Mouse (Mus musculus): ENCODE results near the gene Prrc2a. TPM values are rescaled to one million over a fixed set of nuclear protein-coding genes. Genes with fewer than 3 reads are reported as not detected.
"Not testable (repeated sequence)": the region's sequence is repeated elsewhere in the genome, so short reads cannot be mapped to it uniquely, and the experiment has no call there.

Gene Prrc2a
- total RNA-seq, 4 experiments from 2014 or later = 302 to 328 (median 308) TPM

DNA sequence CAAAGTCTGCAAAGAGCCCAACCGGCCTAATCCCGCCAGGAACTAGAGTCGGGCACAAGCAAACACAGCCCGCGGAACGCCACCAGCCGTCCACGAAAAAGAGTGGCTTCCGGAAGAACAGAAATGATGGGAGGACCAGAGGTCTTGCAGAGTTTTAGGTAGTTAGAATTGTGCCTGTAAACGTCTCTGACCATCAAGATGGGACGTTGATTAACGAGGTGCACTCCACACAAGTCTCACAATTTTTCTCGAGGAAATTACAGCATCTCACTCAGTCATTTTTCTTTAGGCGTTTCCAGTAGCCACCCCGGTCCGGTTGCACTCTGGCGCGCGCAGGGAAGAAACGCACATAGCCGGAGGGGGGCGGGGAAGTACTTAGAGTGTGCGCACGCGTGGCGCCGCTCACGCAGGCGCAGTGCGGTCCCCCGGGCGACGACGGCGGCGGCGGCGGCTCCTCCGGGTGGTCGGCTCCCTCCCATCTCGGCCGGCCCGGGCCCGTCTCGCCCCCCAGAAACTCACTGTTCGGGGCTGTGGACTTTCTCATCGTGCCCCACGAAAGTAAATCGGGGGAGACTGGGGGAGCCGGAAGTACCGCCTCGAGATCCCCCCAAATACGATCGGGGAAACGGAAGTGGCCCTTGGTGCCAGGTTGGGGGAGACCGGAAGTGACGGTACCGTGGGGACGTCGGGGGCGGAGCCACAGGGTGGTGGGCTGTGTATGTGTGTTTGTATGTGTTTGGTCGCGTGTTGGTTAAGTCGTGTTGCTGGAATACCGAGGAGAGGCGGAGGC, 29.7 kb downstream of the Prrc2a start, which contains the start of gene Bag6:
Gene Bag6, plus strand, starts transcription at position 378 of the 790 bp plus-strand sequence.
- DNase-seq (ENCODE audit: low spot score in 2 of 2) = peak; percentile 90 to 95

DNA sequence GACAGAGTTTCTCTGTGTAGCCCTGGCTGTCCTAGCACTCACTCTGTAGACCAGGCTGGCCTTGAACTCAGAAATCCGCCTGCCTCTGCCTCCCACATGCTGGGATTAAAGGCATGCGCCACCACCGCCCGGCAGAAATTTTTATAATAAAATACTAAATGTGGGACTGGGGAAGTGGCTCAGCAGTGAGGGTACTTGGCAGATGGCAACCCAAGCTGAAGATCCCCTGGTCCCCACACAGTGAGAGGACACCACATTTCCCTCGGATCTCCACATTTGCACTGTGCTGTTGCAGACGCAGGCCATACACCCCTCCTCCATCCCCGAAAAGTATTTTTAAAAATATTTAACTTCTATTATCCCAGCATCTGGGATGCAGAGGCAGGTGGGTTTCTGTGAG, 31.2 kb downstream of the Prrc2a start:
- DNase-seq (ENCODE audit: low spot score in 2 of 2) = no peak

DNA sequence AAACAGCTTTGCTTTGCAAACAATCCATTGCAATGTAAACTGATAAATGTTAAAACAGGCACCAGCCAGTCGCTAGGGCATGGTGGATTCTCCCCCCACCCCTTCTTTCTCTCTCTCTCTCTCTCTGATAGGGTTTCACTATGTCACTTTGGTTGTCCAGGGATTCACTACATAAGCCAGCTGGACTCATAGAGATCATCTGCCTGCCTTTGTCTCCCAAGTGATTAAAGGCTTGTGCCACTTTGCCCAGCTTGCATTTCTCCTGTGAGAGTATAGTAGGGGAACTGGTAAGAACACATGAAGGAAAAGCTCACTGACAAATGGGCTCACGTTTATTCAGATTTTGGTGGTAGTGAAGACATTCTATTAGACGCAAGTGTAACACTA, 32.5 kb downstream of the Prrc2a start:
- DNase-seq (ENCODE audit: low spot score in 2 of 2) = no peak

DNA sequence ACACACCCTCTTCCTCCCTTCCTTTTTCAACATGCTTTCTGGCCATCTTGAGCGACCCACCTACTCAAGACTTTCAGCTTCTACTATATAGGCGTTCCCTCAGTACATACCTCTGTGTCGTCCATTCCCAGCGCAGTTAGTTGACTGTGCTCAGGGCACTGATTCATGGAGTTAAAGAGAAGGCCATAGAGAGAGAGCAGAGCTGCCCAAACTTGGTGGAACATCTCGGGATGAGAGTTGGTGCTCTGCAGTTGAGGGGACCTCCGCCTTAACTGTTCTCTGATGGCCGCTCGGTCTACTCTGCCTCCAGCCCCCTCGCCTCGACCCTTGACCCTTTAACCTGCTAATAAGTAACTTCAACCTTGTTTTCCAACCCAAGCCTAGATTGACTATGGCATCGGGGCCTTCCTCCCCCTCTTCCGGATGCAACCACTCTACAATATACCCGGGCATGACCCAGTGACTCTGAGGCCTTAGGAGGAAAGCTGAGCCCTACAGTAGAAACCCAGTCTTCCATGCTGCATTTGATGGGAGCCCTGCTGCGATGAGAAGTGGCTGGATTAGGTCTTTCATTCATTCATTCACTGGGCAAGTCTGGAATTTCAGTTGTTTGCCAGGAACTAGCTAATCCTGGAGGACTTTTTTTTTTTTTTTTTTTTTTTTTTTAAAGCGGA, 33.1 kb downstream of the Prrc2a start, which contains the start of gene Apom:
Gene Apom, minus strand, starts transcription at position 551 of the 674 bp plus-strand sequence.
- DNase-seq (ENCODE audit: low spot score in 2 of 2) = no peak

DNA sequence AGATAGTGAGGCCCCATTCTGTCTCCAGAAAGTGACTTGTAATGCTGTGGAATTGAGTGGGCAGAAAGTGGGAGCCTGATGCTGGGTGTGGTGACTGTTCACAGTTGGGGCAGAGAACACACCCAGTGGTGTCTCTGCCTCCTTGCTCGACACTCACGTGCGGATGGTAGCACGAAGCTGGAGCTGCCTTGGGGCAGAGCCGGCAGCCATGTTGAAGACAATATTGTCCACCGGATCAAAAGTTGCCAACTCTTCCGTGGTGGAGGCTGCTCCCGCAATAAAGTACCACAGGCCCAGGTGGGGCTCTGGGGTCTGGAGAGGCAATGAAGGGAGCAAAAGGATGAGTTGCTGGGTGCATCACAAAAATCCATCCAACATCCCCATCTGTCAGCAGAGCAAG, 33.7 kb downstream of the Prrc2a start:
- DNase-seq (ENCODE audit: low spot score in 2 of 2) = no peak

DNA sequence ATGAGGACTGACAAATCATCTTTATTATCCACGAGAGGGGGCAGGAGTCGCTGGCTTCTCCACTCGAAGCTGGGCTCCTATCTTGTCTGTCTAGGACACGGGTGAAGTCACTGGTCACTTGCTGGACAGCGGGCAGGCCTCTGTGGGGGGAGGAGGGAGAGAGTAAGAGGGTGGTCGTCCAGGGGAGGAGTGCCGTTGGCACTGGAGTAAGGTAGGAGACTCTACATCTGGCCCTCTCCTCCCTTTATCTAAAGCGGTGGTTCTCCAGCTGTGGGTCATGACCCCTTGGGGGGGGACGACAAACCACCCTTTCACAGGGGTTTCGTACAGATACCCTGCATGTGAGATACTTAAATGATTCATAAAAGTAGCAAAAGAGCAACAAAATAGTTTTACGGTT, 35.7 kb downstream of the Prrc2a start:
- no peak for DNase-seq (ENCODE audit: low spot score in 2 of 2)

DNA sequence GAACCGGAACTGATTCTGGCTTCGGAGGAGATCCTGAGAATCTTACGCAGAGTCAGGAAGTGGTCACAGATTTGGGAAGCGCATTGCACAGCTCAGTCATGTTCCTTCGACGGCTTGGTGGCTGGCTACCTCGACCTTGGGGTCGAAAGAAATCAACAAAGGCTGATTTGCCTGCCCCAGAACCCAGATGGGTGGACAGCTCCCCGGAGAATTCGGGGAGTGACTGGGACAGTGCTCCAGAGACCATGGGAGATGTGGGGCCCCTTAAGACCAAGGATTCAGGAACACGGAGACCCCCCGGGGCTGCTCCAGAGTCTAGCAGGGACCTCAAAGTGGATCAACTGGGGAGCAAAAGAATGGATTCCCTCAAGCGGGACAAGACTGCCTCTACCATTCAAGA, 37.7 kb downstream of the Prrc2a start:
- DNase-seq (ENCODE audit: low spot score in 2 of 2) = no peak

DNA sequence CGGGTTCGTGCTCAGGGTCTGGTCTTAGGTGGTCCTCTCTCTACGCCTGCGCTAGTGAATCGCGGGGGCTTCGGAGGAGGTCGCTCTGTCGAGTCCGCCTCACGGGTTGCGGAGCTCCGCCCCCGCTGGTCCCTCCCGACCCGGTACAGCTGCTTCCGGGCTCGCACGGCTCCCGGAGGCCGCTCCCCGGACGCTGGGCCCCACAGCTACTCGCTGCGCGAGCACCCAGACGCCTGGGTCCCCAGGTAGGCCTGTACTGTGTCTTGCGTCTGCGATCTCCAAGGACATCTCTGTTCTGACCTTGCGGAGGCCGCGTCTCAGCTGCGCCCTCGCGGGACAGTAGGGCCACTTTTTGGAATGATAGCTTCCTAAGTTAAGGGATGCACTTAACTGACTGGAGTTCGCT, 38.5 kb downstream of the Prrc2a start, which contains the start of gene D17H6S53E:
Gene D17H6S53E, plus strand, starts transcription at position 168 of the 406 bp plus-strand sequence.
- DNase-seq (ENCODE audit: low spot score in 2 of 2) = peak; percentile 58 to 62

DNA sequence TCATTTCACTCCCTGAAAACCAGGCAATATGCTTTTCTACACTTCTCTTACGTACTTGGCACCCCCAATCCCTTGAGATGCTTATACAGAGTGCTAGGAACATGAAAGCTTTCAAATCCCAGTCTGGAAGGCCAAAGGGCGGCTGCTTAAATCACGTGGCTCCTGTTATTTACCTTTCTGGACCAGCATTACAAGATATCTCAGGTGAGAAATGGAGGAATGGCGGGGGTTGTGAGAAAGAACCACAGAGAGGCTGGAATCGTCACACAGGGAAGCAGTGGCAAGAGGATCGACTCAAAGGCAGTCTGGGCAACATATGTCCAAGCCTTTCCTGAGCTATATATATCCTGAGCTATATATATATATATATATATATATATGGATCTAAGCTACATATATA, 39.1 kb downstream of the Prrc2a start:
- no peak for DNase-seq (ENCODE audit: low spot score in 2 of 2)

DNA sequence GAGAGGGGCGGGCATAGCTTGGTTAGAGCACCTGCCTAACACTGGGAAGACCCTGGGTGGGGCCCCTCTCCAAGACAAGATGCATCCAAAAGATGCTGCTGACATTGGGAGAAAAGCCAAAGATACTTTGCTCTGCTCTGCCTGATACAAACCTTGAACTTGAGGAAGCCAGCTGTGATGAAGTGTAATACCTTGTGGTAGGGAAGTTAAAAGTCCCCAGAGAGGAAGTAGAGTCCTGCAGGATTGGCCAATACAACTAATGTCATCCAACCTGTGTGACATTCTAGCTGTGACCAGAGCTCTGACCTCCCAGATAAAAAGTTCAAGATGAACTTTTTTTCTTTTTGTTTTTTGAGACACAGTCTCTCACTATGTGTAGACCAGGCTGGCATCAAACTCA, 39.6 kb downstream of the Prrc2a start:
- no peak for DNase-seq (ENCODE audit: low spot score in 2 of 2)

DNA sequence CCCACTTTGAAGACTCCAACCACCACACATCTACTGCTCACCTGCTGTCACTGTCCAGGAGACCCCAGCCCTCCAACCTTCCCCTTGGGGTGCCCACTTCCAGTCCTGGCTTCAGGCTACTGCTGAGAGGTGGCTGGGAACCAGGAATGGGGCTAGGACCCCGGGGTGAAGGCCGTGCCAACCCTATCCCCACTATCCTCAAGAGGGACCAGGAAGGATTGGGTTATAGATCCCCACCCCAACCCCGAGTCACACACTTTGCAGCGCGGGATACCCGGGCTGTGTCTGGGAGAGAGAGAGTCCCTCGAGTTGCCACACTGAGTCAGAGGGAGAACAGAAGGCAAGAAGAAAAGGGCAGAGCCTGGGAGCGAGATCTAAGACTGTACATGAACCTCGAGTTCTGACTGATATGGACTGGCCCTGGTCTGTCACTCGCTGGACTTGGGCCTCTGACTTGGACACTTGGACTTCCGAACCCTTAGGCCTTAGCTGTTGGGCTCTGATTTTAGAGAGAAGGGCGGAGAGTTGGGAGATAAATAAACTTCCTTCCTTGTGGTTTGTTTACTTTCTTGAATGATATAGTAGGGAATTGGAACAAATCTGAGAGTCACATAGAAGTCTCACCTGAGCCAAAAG, 40.3 kb downstream of the Prrc2a start:
- DNase-seq (ENCODE audit: low spot score in 2 of 2) = not testable (repeated sequence)

DNA sequence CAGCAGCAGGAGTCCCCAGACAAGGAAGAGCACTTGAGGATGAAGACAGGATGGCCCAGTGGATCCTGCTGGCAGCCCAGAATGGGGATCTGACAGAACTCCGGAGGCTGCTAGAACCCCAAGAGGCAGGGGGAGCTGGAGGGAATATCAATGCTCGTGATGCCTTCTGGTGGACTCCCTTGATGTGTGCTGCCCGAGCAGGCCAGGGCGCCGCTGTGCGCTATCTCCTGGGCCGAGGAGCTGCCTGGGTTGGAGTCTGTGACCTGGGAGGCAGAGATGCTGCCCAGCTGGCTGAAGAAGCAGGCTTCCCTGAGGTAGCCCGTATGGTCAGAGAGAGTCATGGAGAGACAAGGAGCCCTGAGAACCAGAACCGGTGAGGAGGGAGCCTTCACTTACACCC, 41.4 kb downstream of the Prrc2a start:
- DNase-seq (ENCODE audit: low spot score in 2 of 2) = not testable (repeated sequence)

DNA sequence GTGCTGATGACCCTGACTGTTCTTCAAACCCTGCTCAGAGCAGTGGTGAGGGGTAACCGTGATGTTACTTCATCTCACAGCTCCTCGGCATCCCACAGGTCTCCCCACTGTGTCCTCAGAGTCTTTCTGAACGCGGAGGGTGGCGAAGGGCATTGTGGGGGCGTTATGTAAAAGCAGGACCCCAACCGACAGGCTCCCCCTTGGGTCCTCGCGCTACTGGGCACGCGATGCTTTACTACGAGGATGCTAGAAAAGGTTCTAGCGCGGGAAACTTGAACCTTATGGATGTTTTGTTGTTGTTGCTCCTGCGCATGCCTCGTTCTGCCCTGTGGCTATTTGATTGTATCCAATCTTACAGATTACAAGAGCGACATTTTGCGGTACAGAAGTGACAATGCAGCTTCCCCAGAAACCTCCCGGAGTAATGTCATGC, 42.8 kb downstream of the Prrc2a start, which contains the start of gene Csnk2b:
Gene Csnk2b, minus strand, starts transcription at position 183 of the 433 bp plus-strand sequence.
- peak; percentile 64 to 69 for DNase-seq (ENCODE audit: low spot score in 2 of 2)

DNA sequence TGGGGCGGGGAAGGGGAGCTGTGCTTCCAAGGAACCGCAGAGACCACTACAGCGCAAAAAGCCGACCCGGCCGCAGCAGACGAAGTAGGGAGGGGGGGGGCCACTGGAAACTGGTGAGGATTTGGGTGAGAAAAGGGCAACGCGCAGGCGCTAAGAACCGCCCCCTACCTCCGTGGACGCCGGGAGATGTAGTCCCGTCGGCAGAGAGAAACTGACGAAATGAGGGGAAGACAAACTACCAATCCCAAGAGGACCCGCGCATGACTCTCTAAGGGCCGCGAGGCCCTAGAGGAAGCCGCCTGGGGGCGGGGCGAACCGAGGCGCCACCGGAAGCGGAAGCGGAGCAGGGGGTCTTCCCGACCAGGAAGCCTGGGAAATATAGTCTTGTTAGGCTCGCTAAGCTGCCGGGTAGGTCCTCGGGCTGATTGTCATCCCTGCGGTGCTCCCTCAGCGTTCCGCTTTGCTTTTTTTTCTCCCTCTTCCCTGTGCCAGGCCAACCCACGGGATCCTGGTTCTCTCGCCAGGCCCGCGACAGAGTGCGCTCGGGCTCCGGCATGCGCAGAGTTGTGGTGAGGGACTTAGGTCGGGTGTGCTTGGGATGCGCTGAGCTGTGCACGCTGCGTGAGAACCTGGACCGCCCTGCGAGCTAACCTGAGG, 43.4 kb downstream of the Prrc2a start, which contains the start of gene Gpank1:
Gene Gpank1, plus strand, starts transcription at position 313 of the 657 bp plus-strand sequence.
- DNase-seq (ENCODE audit: low spot score in 2 of 2) = peak; percentile 98

DNA sequence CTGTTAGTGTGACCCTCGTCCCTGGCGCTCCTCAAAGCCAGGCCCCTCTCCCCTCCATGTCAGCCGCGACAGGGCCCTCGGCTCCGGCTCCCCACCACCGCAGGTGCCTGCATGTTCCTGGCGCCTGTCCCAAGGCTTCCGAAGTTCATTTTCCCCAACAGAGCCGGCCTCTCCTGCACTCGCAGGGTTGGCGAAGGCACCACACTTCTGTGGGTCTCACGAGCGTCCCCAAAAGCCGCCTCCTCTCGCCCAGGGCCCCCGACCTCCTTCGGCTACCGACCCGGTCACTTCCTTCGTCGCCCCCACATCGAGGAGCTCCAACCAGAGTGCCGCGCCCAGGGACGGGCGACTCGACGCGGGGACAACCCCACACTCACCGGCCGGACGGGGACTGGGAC, 44.0 kb downstream of the Prrc2a start:
- DNase-seq (ENCODE audit: low spot score in 2 of 2) = peak in 1 of 2 experiments; percentile 33

DNA sequence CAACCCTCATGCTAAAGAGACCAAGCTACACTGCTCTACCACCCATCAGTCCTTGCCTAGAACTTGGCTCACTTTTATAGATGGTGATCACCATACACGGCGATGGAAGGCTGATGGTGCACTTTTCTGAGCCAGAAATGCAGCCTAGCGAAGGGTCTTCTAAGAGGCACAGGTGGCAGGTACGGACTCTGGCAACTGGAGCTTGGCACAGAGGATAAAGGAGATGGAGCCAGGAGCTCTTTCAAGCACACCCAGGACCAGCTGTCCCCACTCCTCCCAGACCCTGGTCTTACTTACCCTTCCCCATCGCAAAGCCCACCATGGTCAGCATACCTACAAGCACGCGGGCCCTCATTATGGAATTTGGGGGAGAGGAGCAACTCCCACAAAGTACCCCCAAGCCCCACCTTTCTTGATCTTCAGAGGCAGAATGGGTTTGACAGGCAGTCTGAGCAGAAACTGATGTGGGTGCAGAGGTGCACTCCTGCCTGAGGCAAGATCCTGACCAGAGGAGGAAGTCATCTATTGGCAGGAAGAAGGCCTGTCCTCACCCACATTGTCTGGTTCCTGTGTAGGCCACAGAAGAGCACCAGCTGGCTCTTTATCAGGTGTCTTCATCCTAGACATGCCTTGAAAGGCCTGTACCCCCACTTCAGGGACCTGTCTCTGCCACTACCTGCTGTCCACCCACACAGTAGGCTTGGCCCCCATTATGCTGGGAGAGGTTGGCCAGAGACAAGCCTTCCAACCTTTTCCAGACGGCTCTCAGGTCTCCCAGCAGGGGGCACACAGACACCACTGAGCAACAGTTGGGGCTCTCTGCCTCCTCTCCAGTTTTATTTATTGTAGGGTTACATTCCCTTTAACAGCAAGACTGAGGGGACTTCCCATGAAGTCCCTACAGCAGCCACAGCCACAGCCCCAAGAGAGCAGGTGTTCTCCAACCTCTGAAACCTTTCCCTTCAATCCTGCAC, 49.4 kb downstream of the Prrc2a start, which contains the start of gene Ly6g5b:
Gene Ly6g5b, minus strand, starts transcription at position 383 of the 974 bp plus-strand sequence.
- DNase-seq (ENCODE audit: low spot score in 2 of 2) = no peak

DNA sequence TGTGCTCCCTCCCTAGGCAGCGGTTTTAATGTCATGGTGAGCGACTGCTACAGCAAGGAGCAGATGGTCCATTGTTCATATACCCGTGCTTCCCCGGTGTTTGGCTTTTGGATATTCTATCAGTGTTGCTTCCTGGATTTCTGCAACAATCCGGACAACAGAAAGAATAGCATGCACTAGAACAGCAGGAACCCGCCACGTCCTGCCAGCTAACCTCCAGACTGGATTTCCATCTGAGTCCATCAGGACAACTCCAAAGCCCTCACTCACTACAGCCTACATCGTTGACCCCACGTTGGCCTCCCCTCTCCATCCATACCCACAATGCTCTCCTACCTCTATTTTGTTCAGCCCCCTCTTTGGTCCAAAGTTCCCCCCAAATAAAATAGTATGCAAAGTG, 52.9 kb downstream of the Prrc2a start:
- no peak for DNase-seq (ENCODE audit: low spot score in 2 of 2)

DNA sequence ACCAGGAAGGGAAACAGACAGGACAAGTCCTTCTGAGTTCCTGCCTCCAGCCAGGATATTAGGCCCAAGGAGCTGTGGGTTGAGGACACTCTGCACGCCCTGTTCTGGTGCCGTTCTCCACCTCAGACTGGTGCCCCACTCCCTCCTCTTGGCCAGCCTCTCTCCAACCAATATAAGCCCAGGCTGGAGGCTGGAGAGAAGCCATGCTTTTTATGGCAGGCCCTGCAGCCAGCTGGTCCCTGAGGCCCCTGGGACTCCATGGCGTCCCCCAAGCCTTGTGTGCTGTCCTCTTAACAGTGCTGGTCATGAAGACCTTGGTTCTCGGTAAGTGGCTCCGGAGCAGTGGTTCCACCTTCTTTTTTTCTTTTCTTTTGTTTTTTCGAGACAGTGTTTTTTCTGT, 56.6 kb downstream of the Prrc2a start, which contains the start of gene Ly6g5c:
Gene Ly6g5c, plus strand, starts transcription at position 183 of the 400 bp plus-strand sequence.
- DNase-seq (ENCODE audit: low spot score in 2 of 2) = no peak

DNA sequence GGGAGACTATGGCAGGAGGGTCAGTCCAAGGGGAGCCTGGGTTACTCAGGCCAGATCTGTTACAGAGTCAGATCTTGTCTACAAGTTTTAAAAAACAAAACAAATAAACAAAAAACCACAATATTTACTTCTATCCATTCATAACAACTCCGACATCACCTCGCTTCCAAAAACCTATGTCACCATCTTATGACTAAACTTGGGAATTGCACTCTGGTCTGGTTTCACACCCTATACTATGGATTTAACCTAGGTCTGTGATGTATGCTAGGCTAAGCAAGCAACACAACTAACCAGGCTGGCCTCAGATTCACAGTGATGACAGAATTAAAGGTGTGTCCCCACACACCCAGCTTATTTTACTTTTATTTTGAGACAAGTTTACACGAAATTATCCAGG, 58.2 kb downstream of the Prrc2a start:
- no peak for DNase-seq (ENCODE audit: low spot score in 2 of 2)

All from layer of hippocampus, adult 8-10 months (tissue).